Mouse (Mus musculus): ENCODE results near the gene Pdzd2. TPM values are rescaled to one million over a fixed set of nuclear protein-coding genes. Genes with fewer than 3 reads are reported as not detected.

Gene Pdzd2
- polyA plus RNA-seq, 1 experiment from 2014 or later = 18.7 TPM

Small RNAs within 50 kb of the gene (microRNA-seq; reads per million reads assigned to microRNA genes)
- gene Gm24135 = not detected
- not detected for gene Gm24302

Other genes with a start within 250 kb of the Pdzd2 start
- 23.1 and 25.3 TPM in 2 replicates for gene 6030458C11Rik, start 84.7 kb upstream of the Pdzd2 start, polyA plus RNA-seq (2015; fragmentation: Nextera tagmentation; extraction: Ambion mirVana)
- gene Drosha, start 84.9 kb upstream of the Pdzd2 start, polyA plus RNA-seq (2015; fragmentation: Nextera tagmentation; extraction: Ambion mirVana) = 19.8 and 24.8 TPM in 2 replicates

Data from heart, embryonic 15.5 days (tissue).